Mouse (Mus musculus) adrenal gland (tissue): Measurements from ENCODE around the gene 5730522E02Rik.

Source experiments
- intact Hi-C: fragments of 180-260 bp; cut with DNase I; formaldehyde crosslinking; loops from one replicate; pipeline ENCODE4 v1.15.1; 2025

The 5730522E02Rik gene

DNA sequence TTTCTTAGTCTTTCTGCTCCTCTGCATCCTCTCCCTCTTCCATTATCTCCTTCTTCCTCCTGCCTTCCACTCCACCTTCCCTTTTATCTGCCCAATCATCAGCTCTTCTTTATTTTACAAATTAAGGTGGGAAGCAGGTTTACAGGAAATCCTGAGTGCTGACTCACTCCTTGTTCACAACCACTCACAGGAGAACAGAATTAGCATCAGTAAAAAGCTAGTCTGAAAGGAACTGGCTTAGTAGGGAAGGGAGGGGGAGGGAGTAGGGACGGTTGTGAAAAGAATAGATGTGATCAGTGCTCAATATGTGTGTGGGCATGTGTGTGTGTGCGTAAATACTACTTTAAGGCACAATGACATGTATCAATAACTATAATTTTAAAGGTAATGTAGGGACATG is 81.5 kb downstream of the 5730522E02Rik start:
- intact Hi-C loops, result no loop called here

DNA sequence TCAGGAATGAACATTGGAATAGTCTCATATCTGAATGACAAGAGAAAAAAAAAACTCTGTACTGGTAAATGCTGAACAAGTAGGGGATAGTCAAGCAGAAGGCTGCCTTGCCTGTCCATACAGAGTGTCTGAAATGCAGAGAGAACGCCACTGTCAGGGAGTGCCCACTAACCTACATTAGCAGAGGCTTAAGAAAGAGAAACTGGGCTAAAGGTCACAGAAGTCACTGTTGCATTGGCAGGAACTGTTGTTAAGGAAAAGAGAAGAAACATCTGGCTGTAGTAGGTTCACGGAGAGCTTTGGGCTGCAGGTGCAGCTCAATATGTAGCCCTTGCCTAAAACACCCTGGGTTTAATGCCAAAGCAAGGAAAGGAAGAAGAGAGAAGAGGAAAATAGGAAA is 82.2 kb downstream of the 5730522E02Rik start:
- intact Hi-C loops, result no loop called here

DNA sequence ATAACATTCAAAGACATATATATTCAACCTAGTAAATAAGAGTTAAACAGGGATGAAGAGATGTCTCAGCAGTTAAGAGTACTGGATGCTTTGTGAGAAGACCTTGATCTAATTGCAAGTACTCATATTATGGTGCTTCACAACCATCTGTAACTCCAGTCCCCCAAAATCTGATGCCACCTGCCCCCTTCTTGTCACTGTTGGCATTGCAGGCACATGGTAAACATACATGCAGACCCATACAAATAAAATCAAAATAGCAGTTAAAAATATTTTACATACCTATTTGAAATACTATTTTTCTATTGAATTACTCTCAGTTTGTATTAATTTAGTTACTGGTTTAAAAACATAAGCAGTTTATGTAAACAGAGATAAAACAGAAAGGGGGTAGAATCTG is 84.6 kb downstream of the 5730522E02Rik start:
- intact Hi-C loops, result no loop called here

DNA sequence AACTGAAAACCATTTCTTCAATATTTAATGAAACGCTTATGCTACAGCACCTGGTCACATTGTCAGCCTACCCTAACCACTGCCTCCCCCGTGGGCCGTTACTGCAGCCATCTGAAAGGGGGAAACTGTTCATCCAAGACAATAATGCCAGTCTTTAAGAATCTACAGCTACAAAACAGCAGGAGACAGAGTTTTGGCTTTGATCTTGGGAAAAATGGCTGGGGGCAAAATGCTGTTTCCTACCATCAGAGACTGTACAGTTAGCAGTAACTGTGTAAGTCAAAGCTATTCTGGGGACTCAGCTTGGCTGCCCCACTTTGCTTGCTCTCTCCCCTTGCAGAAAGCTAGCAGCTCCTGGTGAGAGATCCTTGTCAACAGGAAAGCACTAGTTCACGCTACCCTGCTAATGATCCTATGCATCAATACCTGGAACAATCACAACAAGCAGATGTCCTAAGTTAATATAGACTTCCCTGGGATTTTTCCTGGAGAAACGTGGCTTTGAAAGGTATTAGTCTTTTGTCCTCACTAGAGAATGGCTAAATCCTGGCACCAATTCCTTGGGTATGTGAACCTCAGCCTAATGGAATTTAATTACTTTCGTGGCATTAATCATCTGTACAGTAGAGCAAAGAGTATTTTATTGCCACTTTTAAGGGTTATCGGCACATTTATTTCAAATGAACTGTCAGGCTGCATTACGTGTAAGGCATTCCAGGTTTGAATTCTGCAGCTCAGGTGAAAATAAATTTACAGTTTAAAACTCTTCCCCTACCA is 89.6 kb downstream of the 5730522E02Rik start:
- intact Hi-C loops, result no loop called here

DNA sequence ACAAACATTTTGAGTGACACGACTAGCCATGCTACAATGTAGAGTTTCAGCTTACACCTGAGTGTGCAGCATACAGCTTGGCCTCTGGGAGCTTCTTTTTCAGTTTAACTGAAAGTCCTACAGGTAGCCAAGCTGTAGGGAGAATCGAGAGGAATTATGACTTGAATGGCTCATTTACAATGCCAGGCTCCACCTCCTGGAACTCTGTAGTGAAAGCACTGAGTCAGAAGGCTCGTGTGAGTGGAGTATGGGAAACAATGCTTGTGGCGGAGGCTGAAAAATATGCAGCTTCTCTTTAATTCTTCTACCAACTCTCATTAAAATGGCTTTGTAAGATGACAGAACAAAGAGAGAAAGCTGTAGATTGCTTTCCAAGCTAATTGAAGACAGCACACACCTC is 92.9 kb downstream of the 5730522E02Rik start:
- intact Hi-C loops, result no loop called here

DNA sequence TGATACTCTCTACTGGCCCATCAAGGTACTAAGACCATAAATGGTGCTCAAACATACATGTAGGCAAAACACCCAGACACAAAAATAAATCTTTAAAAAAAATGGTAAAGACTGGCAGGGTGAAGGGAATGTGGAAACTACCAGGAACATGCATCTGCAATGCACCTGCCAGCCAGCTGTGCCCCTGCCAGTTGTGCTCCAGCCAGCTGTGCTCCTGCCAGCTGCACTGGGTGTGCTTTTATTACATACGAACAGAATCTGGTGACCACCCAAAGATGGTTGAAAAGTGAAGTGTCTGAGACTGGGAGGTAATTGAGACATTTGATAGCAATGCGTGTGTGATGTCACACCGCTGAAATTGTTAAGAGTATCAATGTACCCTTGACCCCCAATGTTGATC is 98.4 kb downstream of the 5730522E02Rik start:
- intact Hi-C loops, result no loop called here

DNA sequence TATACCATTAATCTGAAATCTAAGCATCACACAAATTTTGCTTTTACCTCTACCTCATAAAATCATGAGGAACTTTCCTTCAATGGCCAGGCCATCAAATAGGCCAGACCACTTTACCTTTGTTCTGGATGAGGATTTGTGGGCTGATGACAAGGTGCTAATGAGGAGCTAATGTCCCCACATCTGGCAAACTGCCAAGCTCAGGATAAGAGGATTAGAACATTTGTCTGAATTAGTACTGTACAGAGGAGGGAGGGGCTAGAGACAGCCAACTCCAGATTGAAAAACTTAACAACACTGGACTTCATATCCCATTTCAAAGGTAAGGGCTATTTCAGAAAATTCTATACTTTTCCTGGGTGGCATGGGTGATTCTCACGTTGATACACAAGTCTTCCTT is 101.9 kb downstream of the 5730522E02Rik start:
- intact Hi-C loops, result no loop called here

DNA sequence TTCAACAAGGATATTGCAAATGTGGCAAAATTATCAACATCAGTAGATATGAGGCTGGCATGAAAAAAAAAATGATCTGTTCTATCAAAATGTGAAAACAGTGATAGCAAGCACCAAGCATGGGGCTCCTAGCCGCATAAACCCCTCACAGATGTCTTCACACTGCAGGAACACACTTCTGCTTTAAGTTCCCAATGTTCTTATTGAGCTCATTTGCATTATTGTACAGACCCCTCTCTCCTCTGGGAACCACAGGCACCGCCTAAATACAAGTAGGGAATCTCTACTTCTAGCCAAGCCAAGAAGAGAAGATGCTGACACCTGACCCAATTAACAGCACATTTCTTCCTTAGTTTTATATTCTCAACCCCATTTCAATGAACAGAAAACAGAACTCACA is 105.9 kb downstream of the 5730522E02Rik start:
- intact Hi-C loops, result no loop called here

DNA sequence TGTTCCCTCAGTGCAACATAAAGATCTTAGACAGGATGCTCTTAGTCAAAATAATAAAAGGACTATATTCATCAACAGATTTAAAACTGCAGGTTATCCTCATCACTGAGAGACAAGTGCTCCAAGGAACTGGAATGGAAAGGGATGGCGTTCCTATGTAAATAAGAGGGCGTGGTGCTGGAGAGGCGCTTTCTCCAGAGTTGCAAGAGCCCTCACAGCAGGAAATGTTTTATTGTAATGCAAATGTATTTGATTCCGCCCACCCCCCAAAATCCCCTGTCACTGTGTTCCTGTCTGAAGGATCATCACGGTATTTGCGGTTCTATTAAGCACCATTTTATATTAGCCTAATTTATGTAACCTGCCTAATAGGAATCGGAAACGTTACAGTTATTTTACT is 106.9 kb downstream of the 5730522E02Rik start:
- intact Hi-C loops, result no loop called here

DNA sequence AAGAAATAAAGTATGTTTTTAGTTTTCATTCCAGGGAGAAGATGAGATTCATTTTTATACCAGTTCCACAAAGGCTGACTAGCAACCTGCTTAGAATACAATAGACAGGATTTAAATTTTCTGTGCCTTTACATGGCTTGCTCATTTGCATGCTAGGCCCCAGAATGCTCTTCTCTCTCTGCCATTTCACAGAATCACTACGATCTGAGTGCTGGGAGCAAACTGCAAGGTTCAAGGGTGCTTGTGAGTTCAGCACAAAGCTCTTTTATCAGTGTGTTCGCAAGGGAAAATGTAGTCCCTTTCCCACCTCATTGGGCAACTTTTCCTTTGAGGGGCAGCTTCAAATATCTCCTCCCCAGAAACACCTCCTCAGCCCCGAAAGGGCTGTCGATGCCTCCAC is 107.7 kb downstream of the 5730522E02Rik start:
- intact Hi-C loops, result no loop called here

DNA sequence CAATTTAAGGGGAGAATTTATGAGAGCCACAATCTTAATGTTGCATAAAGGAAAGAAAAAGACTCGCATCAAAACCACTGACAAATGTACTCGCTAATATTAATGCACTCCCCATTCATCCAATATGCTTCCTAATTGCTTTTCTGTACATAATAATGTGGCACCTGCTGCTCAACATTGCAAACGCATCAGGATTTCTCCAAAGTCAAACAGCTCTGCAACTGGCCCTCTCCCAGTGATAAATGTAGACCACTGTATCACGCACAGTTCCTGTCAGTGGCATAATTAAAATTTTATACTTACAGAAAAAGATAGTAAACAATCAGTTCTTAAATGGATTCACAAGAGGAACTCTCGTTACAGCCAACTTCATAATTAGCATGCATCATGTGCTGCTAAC is 110.5 kb downstream of the 5730522E02Rik start:
- intact Hi-C loops, result no loop called here

DNA sequence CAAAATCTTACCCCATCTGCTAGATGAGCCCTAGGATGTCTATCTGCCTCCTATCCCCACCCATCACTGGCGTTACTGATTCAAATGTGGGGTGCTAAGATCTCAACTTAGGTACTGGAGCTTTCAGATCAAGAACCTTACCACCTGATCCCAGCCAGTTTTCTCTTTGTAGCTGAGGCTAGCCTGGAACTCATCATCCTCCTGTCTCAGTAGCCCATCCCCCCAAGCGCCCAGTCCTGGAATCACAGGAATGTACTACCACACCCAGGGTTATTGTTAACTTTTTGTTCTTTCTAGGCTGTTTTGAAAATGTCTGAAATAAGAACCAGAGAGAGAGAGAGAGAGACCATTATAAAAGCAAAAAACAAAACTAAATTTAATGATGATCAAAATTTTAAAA is 111.6 kb downstream of the 5730522E02Rik start:
- intact Hi-C loops, result no loop called here

DNA sequence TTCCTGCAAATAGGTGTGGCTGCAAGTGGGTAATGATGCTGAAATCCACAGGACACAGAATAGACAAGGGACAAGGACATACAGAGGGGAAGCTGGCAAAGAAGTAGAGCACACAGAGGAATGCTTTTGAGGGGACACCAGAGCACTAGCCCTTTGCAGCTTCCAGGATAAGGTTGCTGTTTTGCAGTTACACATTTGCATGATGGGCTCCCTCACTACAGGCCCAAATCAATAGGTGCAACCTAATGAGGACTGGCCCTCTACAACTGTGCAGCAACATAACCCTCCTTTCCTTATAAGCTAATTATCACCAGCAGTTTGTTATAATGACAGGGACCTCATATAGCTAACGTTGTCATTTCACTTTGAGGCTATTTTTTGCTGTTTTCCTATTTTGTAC is 114.5 kb downstream of the 5730522E02Rik start:
- intact Hi-C loops, result no loop called here

DNA sequence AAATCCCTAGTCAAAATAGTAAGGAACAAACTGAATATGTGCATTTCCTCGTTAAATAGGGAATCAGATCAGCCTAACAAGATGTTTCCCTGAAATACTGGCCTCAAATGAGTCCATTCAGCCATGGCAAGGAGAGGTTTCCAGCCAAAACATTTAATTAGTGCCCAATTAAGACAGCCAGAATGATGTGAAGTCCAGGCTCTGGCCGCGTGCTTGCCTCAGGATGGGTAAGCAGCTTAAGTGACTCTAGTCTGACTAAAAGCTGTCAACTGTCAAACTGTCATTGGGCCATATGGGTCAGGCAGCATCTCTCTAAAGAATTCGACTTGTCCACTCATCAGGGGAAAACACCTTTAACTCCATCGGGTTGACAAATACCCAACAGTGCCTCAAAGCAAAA is 121.6 kb downstream of the 5730522E02Rik start:
- intact Hi-C loops, result no loop called here

DNA sequence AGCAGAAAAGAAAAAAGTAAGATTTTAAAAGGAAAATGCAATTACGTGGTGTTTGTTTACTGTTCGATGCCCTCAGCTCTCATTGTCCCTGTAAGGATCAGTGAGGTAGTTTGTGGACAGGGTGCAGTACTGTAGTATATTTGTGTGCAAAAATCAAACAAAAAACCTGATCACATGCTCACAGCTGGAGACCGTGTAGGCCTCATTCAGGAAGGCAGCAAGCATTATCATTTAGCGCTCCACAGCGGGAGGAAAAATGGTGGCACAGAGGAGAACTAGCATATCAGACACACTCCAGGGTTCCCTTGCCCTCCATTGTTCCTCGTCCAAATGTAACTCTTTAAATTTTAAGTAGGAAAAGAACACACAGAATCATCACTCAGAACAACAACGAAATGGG is 123.9 kb downstream of the 5730522E02Rik start:
- intact Hi-C loops, result no loop called here

DNA sequence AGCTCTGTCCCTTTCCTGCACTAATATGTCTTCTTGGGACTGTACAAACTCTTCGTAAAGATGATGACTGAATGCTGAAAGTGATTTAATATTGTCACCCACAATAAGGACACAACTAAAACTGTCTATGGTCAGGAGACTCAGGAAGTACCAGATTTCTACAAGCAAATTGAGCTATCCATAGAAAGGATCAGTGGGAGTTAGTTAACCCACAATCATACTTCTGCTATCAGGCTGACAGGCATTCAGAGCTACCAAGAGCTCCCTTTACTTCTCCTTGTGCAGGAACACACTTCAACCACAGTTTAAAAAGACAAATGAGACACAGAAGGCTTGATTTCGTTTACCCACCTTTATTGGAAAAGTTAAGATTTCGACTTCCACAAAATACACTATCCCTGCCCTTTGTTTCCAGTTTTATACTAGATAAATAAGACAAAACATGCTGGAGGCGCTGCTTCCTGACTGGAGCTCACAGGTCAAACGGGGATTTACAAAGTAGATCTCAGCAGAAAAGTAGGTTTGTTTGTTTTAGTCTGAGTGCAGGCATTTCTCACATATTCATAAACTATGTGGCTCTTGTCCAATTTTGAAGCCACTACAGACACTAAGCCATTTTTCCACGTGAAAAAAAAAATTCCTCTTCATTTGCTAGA is 125.1 kb downstream of the 5730522E02Rik start:
- intact Hi-C loops, result no loop called here

DNA sequence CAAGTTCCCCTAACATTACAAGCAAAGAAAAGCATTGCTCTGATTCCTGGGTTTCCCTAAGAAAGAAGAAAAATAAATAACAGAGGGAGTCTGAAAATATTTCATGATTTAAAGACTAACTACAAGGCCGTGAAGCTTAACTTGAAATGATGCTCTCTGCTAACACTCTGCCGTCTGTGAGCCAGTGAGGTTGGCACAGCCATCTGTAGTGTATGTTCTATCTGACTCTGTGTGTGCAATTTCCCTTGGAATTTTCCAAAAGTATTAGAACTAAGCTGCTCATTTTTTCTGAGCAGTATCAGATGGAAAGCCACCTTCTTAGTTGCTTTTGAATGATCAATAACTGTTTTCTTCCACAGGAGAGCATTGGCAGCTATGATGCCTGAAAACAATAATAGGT is 134.2 kb downstream of the 5730522E02Rik start:
- intact Hi-C loops, result loop anchor here (10.0 kb wide), 1 partner anchor 212 kb away; no protein-coding TSS in a partner anchor

DNA sequence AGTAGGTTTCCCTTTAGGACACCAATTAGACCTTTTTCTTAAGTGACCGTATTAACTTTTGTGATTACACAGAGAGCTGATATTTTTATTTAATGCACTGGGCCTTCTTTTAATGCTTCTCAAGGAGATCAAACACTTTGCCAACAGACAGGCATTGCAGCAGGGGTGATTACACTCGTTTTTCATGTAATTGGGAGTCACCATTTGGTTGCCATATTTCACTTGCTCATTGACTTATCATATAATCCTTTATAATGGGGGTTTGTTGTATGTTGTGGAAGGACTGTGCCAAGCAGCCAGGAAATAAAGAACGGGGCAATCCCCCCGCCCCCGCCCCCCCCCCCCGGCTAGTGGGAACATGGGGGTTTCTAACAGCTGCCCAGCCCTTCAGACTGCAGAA is 135.0 kb downstream of the 5730522E02Rik start:
- intact Hi-C loops, result loop anchor here (10.0 kb wide), 1 partner anchor 211 kb away; no protein-coding TSS in a partner anchor

DNA sequence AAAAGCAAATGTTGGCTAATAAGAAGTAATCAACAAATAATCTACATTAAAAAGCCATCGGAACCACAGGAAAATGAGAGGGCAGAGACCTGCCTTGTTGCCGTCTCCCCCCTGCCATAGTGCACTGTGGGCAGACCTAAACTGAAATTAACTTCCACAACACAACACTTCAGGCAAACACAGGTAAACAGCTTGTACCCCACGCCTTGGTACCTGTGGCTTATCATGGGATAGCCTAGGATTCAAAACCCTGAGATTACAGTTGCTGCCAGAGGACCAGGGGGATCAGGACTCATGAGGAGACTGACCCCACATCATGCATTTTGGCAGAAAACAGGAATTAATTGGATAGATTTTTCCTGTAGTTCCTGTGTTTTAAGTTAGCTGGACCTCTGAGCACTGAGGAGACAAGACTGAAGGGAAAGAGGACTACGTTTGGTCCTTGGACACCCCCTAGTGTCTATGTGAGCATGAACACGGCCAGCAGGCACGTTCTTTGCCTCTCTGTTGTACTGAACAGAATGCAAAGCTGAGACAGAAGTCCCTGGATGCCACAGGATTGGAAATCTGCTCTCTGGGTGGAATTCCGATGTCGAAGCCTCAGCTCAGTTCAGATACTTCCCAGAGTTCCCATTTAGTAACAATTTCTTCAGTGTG is 136.8 kb downstream of the 5730522E02Rik start:
- intact Hi-C loops, result loop anchor here (10.0 kb wide), 1 partner anchor 209 kb away; no protein-coding TSS in a partner anchor

DNA sequence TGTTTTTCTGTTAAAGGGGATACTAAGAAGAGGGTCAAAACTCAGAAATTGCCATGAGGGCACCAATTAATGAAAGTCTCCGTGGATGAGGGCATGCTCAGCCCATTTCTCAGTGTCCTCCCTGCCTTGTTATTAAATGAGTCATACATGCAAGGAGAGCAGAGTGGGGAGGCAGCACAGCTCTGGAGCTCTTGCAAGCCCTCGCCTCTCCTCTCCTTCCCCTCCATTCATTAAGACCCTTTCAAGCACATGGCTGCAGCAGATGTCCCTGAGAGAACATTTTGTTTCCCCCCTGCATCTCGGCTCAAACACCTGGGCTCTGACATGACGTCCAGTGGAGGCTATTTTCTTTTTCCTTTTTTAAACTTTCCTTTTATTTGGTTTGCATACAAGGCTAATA is 138.5 kb downstream of the 5730522E02Rik start:
- intact Hi-C loops, result loop anchor here (10.0 kb wide), 1 partner anchor 207 kb away; no protein-coding TSS in a partner anchor

DNA sequence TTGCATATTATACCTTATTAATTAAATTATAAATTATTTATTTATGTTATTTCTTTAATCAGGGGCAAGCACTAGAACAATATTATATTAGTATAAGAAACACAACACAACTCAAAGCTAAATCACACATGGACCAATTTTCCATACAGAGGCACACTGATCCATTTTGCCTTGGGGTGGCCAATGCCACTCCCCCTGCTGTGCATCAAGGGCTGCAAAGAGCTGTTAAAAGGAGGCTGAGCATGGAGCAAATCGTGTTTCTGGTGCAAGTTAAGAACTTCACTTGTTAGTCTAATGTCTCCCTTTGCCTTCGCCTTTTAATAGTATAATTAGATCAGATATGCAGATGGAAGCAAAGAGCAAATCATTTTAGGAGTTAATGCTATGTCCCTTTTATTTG is 147.3 kb downstream of the 5730522E02Rik start:
- intact Hi-C loops, result no loop called here

DNA sequence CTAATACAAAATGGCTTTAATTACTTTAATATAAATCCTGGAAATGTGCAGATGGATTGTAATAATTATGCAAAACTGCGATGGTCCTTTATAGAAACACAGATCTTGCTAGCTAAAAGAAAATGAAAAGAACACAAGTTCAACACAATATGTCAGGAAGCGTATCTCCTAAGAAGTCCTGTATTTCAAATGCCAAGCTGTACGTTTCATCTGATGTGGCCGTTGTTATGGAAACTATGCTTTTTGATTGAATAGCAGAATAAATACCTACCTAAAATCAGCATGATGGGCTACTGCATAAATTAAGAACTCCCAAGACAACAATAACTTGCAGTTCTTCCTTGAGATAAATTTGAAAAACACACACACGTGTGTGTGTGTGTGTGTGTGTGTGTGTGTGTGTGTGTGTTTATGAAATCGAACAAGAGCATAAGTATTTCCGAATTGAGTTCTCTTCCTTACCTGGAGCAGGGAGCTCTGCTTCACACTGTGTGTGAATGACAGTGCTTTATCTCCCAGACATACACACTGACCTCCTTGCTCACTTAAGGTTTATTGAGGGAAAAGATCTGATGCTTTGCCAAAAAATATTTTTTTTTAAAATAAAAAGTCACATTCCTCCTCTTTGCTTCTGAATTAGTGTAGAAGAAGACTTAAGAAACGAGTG is 149.0 kb downstream of the 5730522E02Rik start:
- intact Hi-C loops, result no loop called here
